Mouse (Mus musculus) midbrain, embryonic 15.5 days (tissue): ENCODE measurements around the gene Ppp1r27. TPM values are rescaled to one million over a fixed set of nuclear protein-coding genes. Genes with fewer than 3 reads are reported as not detected.

Experiments
- ATAC-seq: fragments of 200-750 bp; cut with Nextera tagmentation; replicated peaks from 2 replicates; pipeline ENCODE4 v1.8.0; 2017; ENCODE audit warnings: moderate TSS enrichment
- H3K27ac ChIP-seq: fragments of 300-500 bp; sonication (generic); 2 replicates; pipeline ENCODE4 v1.5.1; 2015; ENCODE audit warnings: mild to moderate bottlenecking, inconsistent platforms
- H3K27me3 ChIP-seq: fragments of 300-500 bp; sonication (generic); replicated peaks from 2 replicates; pipeline ENCODE4 v1.6.1; 2015; ENCODE audit warnings: inconsistent platforms
- H3K36me3 ChIP-seq: fragments of 300-500 bp; sonication (generic); replicated peaks from 2 replicates; pipeline ENCODE4 v1.6.1; 2015; ENCODE audit warnings: inconsistent platforms
- H3K4me1 ChIP-seq: fragments of 300-500 bp; sonication (generic); 2 replicates; pipeline ENCODE4 v1.6.1; 2015; ENCODE audit warnings: inconsistent platforms
- H3K4me2 ChIP-seq: fragments of 300-500 bp; sonication (generic); 2 replicates; pipeline ENCODE4 v1.6.1; 2015; ENCODE audit warnings: inconsistent platforms, mild to moderate bottlenecking, moderate library complexity
- H3K4me3 ChIP-seq: fragments of 300-500 bp; sonication (generic); 2 replicates; pipeline ENCODE4 v1.5.1; 2015; ENCODE audit warnings: mild to moderate bottlenecking, inconsistent platforms
- H3K9ac ChIP-seq: fragments of 300-500 bp; sonication (generic); 2 replicates; pipeline ENCODE4 v1.6.1; 2015; ENCODE audit warnings: mild to moderate bottlenecking, inconsistent platforms
- H3K9me3 ChIP-seq: fragments of 300-500 bp; sonication (generic); 2 replicates; pipeline ENCODE4 v1.6.1; 2016; ENCODE audit warnings: inconsistent platforms
- WGBS: fragments of 180-500 bp; shearing (Covaris S2); methylation state at CpG from one replicate; pipeline ENCODE4 v1.1.7; 2015; ENCODE audit warnings: mixed read lengths; 5-methylcytosine and 5-hydroxymethylcytosine counted together
- polyA plus RNA-seq: library from polyadenylated mRNA; unstranded; fragments of >200 nt; fragmentation: Nextera tagmentation; extraction: Ambion mirVana; gene quantifications from 2 replicates; pipeline ENCODE4 v1.2.1, GENCODE M21; 2015

Ppp1r27 gene
- polyA plus RNA-seq, 1 experiment from 2014 or later = not detected

GRCm38 (mm10) chr11:120549986-120550809, 734 bp downstream of the Ppp1r27 start:
- WGBS = 64% methylated on average over 11 of the region's 11 CpGs
- Histone ChIP-seq H3K4me1 (peaks cover 27% of the 10 kb centered on the region), H3K9ac (peak overlapping the region; percentile 99), H3K27ac (peak overlapping the region; percentile 85), H3K27me3 (no peaks in the 10 kb centered on the region), H3K36me3 (no peaks in the 10 kb centered on the region), H3K4me2 (peak overlapping the region; percentile 91), H3K4me3 (peak overlapping the region; percentile 99), H3K9me3 (no peaks in the 10 kb centered on the region)
- peak; percentile 51; the same call in 1 of the 2 replicates for ATAC-seq

GRCm38 (mm10) chr11:120549168-120549945, 1.6 kb downstream of the Ppp1r27 start, which contains the start of gene Mcrip1:
Mcrip1 (minus strand) TSS chr11:120549727.
- Histone ChIP-seq H3K9me3 (no peaks in the 10 kb centered on the region), H3K36me3 (no peaks in the 10 kb centered on the region), H3K9ac (peak within 1 kb of the TSS; percentile 99), H3K4me2 (peak within 1 kb of the TSS; percentile 91), H3K27me3 (no peaks in the 10 kb centered on the region), H3K4me1 (peaks cover 27% of the 10 kb centered on the region), H3K27ac (peak within 1 kb of the TSS; percentile 85), H3K4me3 (peak within 1 kb of the TSS; percentile 99)
- peak; percentile 90 for ATAC-seq
- WGBS = under 1% methylated on average over 65 of the region's 87 CpGs

- no peak for ATAC-seq
- Histone ChIP-seq H3K4me3 (peak overlapping the region; percentile 99), H3K9ac (peak overlapping the region; percentile 99), H3K36me3 (peaks cover 5% of the 10 kb centered on the region; the same call in 1 of the 2 replicates), H3K27ac (peak overlapping the region; percentile 85), H3K4me2 (peak overlapping the region; percentile 91), H3K4me1 (peaks cover 27% of the 10 kb centered on the region), H3K9me3 (no peaks in the 10 kb centered on the region), H3K27me3 (no peaks in the 10 kb centered on the region)
- WGBS = 26% methylated on average over 7 of the region's 7 CpGs
Measured at GRCm38 (mm10) chr11:120548786-120549167, 2.2 kb downstream of the Ppp1r27 start.

GRCm38 (mm10) chr11:120548214-120548613, 2.7 kb downstream of the Ppp1r27 start:
- Histone ChIP-seq H3K36me3 (peaks cover 10% of the 10 kb centered on the region; the same call in 1 of the 2 replicates), H3K4me2 (peak overlapping the region; percentile 91), H3K4me3 (peak overlapping the region; percentile 99), H3K9me3 (no peaks in the 10 kb centered on the region), H3K27ac (no peak overlapping the region), H3K27me3 (no peaks in the 10 kb centered on the region), H3K4me1 (peaks cover 27% of the 10 kb centered on the region), H3K9ac (peak overlapping the region; percentile 99; the same call in 1 of the 2 replicates)
- WGBS = 87% methylated on average over 3 of the region's 3 CpGs
- no peak for ATAC-seq

GRCm38 (mm10) chr11:120547469-120547868, 3.5 kb downstream of the Ppp1r27 start:
- Histone ChIP-seq H3K4me1 (peaks cover 27% of the 10 kb centered on the region), H3K9me3 (no peaks in the 10 kb centered on the region), H3K9ac (no peak overlapping the region), H3K4me2 (no peak overlapping the region), H3K27me3 (no peaks in the 10 kb centered on the region), H3K27ac (no peak overlapping the region), H3K36me3 (peaks cover 18% of the 10 kb centered on the region), H3K4me3 (no peak overlapping the region)
- ATAC-seq = no peak
- 58% methylated on average over 2 of the region's 2 CpGs for WGBS

- Histone ChIP-seq H3K4me2 (no peak overlapping the region), H3K4me3 (no peak overlapping the region), H3K4me1 (peaks cover 27% of the 10 kb centered on the region), H3K27ac (no peak overlapping the region), H3K9me3 (no peaks in the 10 kb centered on the region), H3K36me3 (peaks cover 18% of the 10 kb centered on the region), H3K9ac (no peak overlapping the region), H3K27me3 (no peaks in the 10 kb centered on the region)
- ATAC-seq = no peak
- 94% methylated on average over 3 of the region's 3 CpGs for WGBS
Measured at GRCm38 (mm10) chr11:120545964-120546363, 5.0 kb downstream of the Ppp1r27 start.

- peaks cover 18% of the 10 kb centered on the region for H3K36me3 ChIP-seq
- H3K27me3 ChIP-seq = no peaks in the 10 kb centered on the region
- peaks cover 16% of the 10 kb centered on the region for H3K4me1 ChIP-seq
- no peak overlapping the region for H3K4me3 ChIP-seq
- ATAC-seq = no peak
- no peak overlapping the region for H3K4me2 ChIP-seq
- no peaks in the 10 kb centered on the region for H3K9me3 ChIP-seq
- H3K27ac ChIP-seq = no peak overlapping the region
- no peak overlapping the region for H3K9ac ChIP-seq
- 88% methylated on average over 6 of the region's 6 CpGs for WGBS
Measured at GRCm38 (mm10) chr11:120542376-120542775, 8.6 kb downstream of the Ppp1r27 start.

GRCm38 (mm10) chr11:120541907-120542306, 9.0 kb downstream of the Ppp1r27 start:
- ATAC-seq = no peak
- no peaks in the 10 kb centered on the region for H3K27me3 ChIP-seq
- H3K4me1 ChIP-seq = peaks cover 13% of the 10 kb centered on the region
- H3K4me3 ChIP-seq = no peak overlapping the region
- no peak overlapping the region for H3K9ac ChIP-seq
- no peak overlapping the region for H3K4me2 ChIP-seq
- H3K9me3 ChIP-seq = no peaks in the 10 kb centered on the region
- 31% methylated on average over 4 of the region's 4 CpGs for WGBS
- H3K27ac ChIP-seq = no peak overlapping the region
- peaks cover 18% of the 10 kb centered on the region for H3K36me3 ChIP-seq

GRCm38 (mm10) chr11:120539285-120540014, 11.5 kb downstream of the Ppp1r27 start:
- no peak overlapping the region for H3K4me2 ChIP-seq
- peaks cover 13% of the 10 kb centered on the region for H3K4me1 ChIP-seq
- peak overlapping the region; percentile 51; the same call in 1 of the 2 replicates for H3K27ac ChIP-seq
- peak overlapping the region; percentile 10; the same call in 1 of the 2 replicates for H3K9ac ChIP-seq
- no peak overlapping the region for H3K4me3 ChIP-seq
- WGBS = 16% methylated on average over 10 of the region's 10 CpGs
- H3K9me3 ChIP-seq = no peaks in the 10 kb centered on the region
- no peaks in the 10 kb centered on the region for H3K27me3 ChIP-seq
- H3K36me3 ChIP-seq = peaks cover 18% of the 10 kb centered on the region
- ATAC-seq = peak; percentile 34; the same call in 1 of the 2 replicates

GRCm38 (mm10) chr11:120538955-120539284, 12.0 kb downstream of the Ppp1r27 start:
- ATAC-seq = no peak; the same call in 1 of the 2 replicates
- 44% methylated on average over 8 of the region's 8 CpGs for WGBS
- Histone ChIP-seq H3K4me3 (no peak overlapping the region), H3K4me2 (no peak overlapping the region), H3K27ac (0 out of 2 replicates have a peak overlapping the region, but pooled peaks have one; percentile 16), H3K9me3 (no peaks in the 10 kb centered on the region), H3K9ac (no peak overlapping the region), H3K27me3 (no peaks in the 10 kb centered on the region), H3K4me1 (peaks cover 13% of the 10 kb centered on the region), H3K36me3 (peaks cover 14% of the 10 kb centered on the region)

GRCm38 (mm10) chr11:120538485-120538884, 12.4 kb downstream of the Ppp1r27 start:
- Histone ChIP-seq H3K4me2 (no peak overlapping the region), H3K4me3 (no peak overlapping the region), H3K27me3 (peaks cover 2% of the 10 kb centered on the region), H3K36me3 (peaks cover 10% of the 10 kb centered on the region), H3K9ac (no peak overlapping the region), H3K9me3 (no peaks in the 10 kb centered on the region), H3K27ac (no peak overlapping the region), H3K4me1 (peaks cover 13% of the 10 kb centered on the region)
- no peak for ATAC-seq
- 79% methylated on average over 3 of the region's 3 CpGs for WGBS

- Histone ChIP-seq H3K4me3 (no peak overlapping the region), H3K27me3 (peaks cover 29% of the 10 kb centered on the region), H3K27ac (no peak overlapping the region), H3K4me1 (peaks cover 17% of the 10 kb centered on the region), H3K36me3 (no peaks in the 10 kb centered on the region), H3K4me2 (no peak overlapping the region), H3K9me3 (no peaks in the 10 kb centered on the region), H3K9ac (no peak overlapping the region)
- 83% methylated on average over 3 of the region's 3 CpGs for WGBS
- ATAC-seq = no peak
Measured at GRCm38 (mm10) chr11:120535804-120536203, 15.1 kb downstream of the Ppp1r27 start.
